Mouse (Mus musculus): ENCODE results near the gene Rbm44. TPM values are rescaled to one million over a fixed set of nuclear protein-coding genes. Genes with fewer than 3 reads are reported as not detected.

Gene Rbm44
- 2.4 TPM in 2 replicates for polyA plus RNA-seq (2014; fragmentation: Nextera tagmentation; extraction: Ambion mirVana)

DNA sequence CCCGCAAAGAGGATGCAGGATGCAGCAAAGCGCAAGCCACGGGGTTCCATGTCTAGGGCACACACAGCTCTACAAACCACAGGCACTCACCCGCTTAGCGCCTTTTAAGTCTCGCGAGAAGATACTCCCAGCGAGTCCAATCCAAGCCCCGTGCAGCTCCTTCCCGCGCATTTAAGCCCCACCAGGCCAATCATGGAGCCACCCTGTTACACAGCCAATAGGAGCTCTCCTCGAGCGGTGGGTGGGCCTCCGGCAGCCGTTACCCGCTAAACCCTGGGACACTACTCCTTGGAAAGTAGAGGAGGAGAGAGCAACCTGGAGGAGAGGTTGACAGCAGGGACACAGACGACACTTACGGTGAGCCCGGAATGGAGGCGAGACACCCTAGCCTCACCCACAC lies at the start of gene Rbm44:
Rbm44 (plus strand) TSS at position 277 of the 400 bp plus-strand sequence.
- no peaks in the 10 kb centered on the region for H3K27me3 ChIP-seq (replicated peaks; ENCODE audit: control insufficient read depth, insufficient read depth, low read length)
- H3K9ac ChIP-seq (ENCODE audit: low read depth, low read length): no peak within 1 kb of the TSS
- peak within 1 kb of the TSS; percentile 14 for H3K4me2 ChIP-seq
- H3K27ac ChIP-seq (ENCODE audit: low read depth, low read length): no peak within 1 kb of the TSS
- no peaks in the 10 kb centered on the region for H3K9me3 ChIP-seq (ENCODE audit: control insufficient read depth, low read length)
- WGBS: 62% methylated on average over 20 of the region's 20 CpGs
- H3K4me3 ChIP-seq (ENCODE audit: low read depth, low read length): peak within 1 kb of the TSS; percentile 15; the same call in 1 of the 2 replicates
- DNase-seq (ENCODE audit: low spot score) (no peak), ATAC-seq (replicated peaks; ENCODE audit: low FRiP score) (peak; percentile 80)
- H3K4me1 ChIP-seq (replicated peaks; ENCODE audit: control insufficient read depth, insufficient read depth, low read length): no peaks in the 10 kb centered on the region
- H3K36me3 ChIP-seq (ENCODE audit: control insufficient read depth, insufficient read depth, low read length): no peaks in the 10 kb centered on the region

DNA sequence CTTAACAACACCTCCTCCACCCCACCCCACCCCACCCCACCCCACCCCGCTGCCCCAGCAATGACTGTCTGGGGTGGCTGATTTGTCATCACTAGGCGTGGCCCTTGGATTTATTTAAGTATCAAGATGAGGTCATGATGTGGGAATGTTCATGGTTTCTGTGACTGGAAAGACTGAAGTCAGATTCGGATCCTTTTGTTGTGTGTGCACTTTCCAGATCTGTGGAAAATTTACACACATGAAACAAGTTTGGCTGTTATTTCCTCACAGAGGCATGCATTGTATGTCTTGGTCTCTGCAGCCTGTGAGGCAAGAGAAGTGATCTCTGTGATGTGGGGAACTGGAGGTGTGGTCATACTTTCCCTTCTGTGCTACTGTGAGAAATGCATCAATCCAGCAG lies 49.6 kb upstream of the Rbm44 start:
- ATAC-seq (replicated peaks; ENCODE audit: low FRiP score) (no peak), DNase-seq (ENCODE audit: low spot score) (no peak)
- 66% methylated on average over 3 of the region's 3 CpGs for WGBS
- H3K4me3 ChIP-seq (ENCODE audit: low read depth, low read length): no peak overlapping the region
- H3K36me3 ChIP-seq (ENCODE audit: control insufficient read depth, insufficient read depth, low read length): no peaks in the 10 kb centered on the region
- peaks cover 8% of the 10 kb centered on the region; the same call in 1 of the 2 replicates for H3K4me1 ChIP-seq (replicated peaks; ENCODE audit: control insufficient read depth, insufficient read depth, low read length)
- no peak overlapping the region for H3K4me2 ChIP-seq
- H3K27me3 ChIP-seq (replicated peaks; ENCODE audit: control insufficient read depth, insufficient read depth, low read length): no peaks in the 10 kb centered on the region
- H3K9ac ChIP-seq (ENCODE audit: low read depth, low read length): no peak overlapping the region
- no peaks in the 10 kb centered on the region for H3K9me3 ChIP-seq (ENCODE audit: control insufficient read depth, low read length)
- H3K27ac ChIP-seq (ENCODE audit: low read depth, low read length): no peak overlapping the region

DNA sequence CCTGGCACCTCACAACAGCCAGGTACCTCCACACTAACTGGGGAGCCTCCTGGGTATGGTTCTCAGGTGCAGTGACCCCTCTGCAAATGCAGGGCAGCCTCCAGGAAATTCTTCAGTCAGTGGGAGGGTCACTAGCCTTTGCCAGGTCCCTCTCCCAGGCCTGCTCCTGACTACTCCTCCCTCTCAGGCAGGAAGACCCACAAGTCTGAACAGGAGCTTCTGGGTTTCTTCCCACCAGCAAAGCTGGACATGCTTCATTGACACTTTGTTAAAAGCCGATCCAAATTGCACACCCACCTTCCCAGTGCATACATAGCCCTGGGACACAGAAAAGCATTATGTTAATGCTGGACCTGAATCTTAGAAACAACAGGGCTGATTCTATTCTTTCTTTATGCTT lies 49.0 kb upstream of the Rbm44 start:
- DNase-seq (ENCODE audit: low spot score) (no peak), ATAC-seq (replicated peaks; ENCODE audit: low FRiP score) (no peak)
- Histone ChIP-seq H3K27ac (ENCODE audit: low read depth, low read length) (no peak overlapping the region), H3K4me3 (ENCODE audit: low read depth, low read length) (no peak overlapping the region), H3K4me2 (no peak overlapping the region), H3K9ac (ENCODE audit: low read depth, low read length) (no peak overlapping the region), H3K9me3 (ENCODE audit: control insufficient read depth, low read length) (no peaks in the 10 kb centered on the region), H3K27me3 (replicated peaks; ENCODE audit: control insufficient read depth, insufficient read depth, low read length) (no peaks in the 10 kb centered on the region), H3K36me3 (ENCODE audit: control insufficient read depth, insufficient read depth, low read length) (no peaks in the 10 kb centered on the region), H3K4me1 (replicated peaks; ENCODE audit: control insufficient read depth, insufficient read depth, low read length) (peaks cover 8% of the 10 kb centered on the region; the same call in 1 of the 2 replicates)
- WGBS: 84% methylated on average over 1 of the region's 1 CpGs

DNA sequence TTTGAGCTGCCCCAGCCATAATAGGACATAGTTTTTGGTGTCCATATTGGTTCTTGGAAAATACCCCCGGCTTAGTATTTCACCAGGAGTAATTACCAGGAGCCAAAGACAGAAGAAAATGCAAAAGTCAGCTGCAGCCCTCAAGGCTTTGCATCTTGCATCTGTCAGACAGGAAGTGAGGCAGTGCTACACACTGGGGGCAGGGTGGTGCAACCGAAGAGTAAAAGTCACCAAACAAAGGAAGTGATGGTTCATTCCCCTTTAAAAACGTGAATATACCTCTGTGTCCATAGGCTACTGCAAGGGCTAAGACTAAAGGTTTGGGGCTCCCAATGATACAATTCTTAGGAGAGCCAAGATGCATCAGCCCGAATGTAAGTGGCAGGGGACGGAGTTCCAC lies 48.4 kb upstream of the Rbm44 start:
- Histone ChIP-seq H3K27ac (ENCODE audit: low read depth, low read length) (no peak overlapping the region), H3K4me3 (ENCODE audit: low read depth, low read length) (no peak overlapping the region), H3K36me3 (ENCODE audit: control insufficient read depth, insufficient read depth, low read length) (0 out of 2 replicates have a peak, but pooled peaks cover 2% of the 10 kb centered on the region), H3K4me1 (replicated peaks; ENCODE audit: control insufficient read depth, insufficient read depth, low read length) (peaks cover 8% of the 10 kb centered on the region; the same call in 1 of the 2 replicates), H3K4me2 (no peak overlapping the region), H3K9me3 (ENCODE audit: control insufficient read depth, low read length) (no peaks in the 10 kb centered on the region), H3K9ac (ENCODE audit: low read depth, low read length) (no peak overlapping the region), H3K27me3 (replicated peaks; ENCODE audit: control insufficient read depth, insufficient read depth, low read length) (no peaks in the 10 kb centered on the region)
- no peak for ATAC-seq (replicated peaks; ENCODE audit: low FRiP score)
- 66% methylated on average over 5 of the region's 5 CpGs for WGBS
- DNase-seq (ENCODE audit: low spot score): no peak

DNA sequence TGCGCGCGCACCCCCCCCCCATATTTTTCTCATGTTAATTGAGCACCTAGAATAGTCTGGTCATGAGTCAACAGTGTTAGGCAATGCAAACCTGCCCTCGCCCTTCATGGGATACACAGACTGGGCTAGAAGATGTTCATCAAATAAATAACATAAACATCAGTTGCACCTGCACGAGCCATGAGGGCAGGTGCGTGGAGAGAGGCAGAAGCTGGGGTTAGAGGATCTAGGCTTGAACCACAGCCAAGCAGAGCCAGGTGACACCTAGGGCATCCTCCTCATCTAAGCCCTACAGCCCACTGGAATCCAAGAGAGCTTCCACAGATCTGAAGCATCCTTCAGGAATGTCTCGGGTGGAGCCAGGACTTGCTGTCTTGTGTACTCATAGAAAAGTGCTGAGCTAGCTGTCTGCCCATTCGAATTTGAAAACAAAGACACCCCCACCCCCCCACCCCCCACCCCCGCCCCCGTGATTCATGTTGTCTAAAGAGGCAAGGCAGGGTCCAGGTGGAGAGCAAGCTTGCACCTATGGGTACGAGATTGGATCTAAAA lies 47.5 kb upstream of the Rbm44 start:
- peaks cover 6% of the 10 kb centered on the region; the same call in 1 of the 2 replicates for H3K4me1 ChIP-seq (replicated peaks; ENCODE audit: control insufficient read depth, insufficient read depth, low read length)
- 83% methylated on average over 11 of the region's 11 CpGs for WGBS
- no peaks in the 10 kb centered on the region for H3K27me3 ChIP-seq (replicated peaks; ENCODE audit: control insufficient read depth, insufficient read depth, low read length)
- H3K4me3 ChIP-seq (ENCODE audit: low read depth, low read length): no peak overlapping the region
- DNase-seq (ENCODE audit: low spot score) (no peak), ATAC-seq (replicated peaks; ENCODE audit: low FRiP score) (no peak)
- no peak overlapping the region for H3K27ac ChIP-seq (ENCODE audit: low read depth, low read length)
- 0 out of 2 replicates have a peak, but pooled peaks cover 2% of the 10 kb centered on the region for H3K36me3 ChIP-seq (ENCODE audit: control insufficient read depth, insufficient read depth, low read length)
- H3K9ac ChIP-seq (ENCODE audit: low read depth, low read length): no peak overlapping the region
- no peaks in the 10 kb centered on the region for H3K9me3 ChIP-seq (ENCODE audit: control insufficient read depth, low read length)
- H3K4me2 ChIP-seq: no peak overlapping the region

DNA sequence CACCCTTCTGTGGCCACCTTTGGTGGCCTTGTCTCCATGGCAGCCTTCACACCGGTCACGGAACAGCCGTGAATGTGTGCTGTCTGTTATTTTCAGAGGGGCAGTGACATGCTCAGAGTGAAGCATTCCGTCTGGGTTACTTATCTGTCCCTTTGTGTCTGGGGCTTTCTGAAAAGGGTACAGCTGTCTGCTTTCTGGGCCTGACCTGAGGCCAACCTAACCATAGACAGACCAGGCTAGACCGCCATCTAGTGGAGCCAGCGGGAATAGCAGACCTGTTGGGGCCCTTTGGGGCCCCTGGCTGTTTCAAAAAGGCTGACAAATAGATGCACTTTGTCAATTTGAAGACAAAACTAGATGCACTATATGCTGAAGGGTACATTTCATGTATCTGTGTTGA lies 46.0 kb upstream of the Rbm44 start:
- Histone ChIP-seq H3K36me3 (ENCODE audit: control insufficient read depth, insufficient read depth, low read length) (0 out of 2 replicates have a peak, but pooled peaks cover 2% of the 10 kb centered on the region), H3K4me1 (replicated peaks; ENCODE audit: control insufficient read depth, insufficient read depth, low read length) (peaks cover 6% of the 10 kb centered on the region; the same call in 1 of the 2 replicates)
- ATAC-seq (replicated peaks; ENCODE audit: low FRiP score): 0 out of 2 replicates have a peak, but pooled peaks have one; percentile 39

DNA sequence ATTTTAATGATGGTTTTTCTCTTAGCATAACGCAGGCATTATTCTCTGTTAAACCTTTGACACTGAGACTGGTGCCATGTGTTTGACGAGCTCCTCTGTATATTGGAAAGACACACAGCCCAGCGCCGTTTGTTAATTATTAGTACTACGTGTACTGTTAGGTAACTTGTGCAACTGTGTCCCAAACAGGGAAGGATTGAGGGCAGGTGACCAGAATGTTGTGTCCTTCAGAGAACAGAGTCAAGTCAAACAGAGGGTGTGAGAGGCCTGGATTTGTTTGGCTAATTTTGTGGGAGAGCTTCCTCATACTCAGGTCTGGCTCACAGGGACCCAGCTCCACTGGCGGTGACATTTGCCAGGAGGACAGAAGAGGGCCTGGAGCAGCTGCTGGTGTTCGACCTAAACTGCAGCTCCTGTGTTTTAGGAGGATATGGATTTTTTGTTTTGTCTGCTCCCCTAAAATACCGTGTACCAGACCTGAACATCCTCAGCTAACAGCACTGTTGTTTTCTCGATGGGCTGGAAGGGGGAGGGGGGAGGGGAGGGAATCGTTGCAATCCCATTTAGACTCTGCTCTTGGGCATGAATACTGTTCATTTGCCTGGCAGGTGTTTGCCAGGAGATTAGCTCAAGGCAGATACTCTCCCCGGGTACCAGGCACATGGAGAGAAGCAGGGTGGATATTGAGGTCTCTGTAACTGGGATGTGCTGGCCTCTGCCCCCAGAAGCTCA lies 43.0 kb upstream of the Rbm44 start:
- Histone ChIP-seq H3K4me1 (replicated peaks; ENCODE audit: control insufficient read depth, insufficient read depth, low read length) (no peaks in the 10 kb centered on the region; the same call in 1 of the 2 replicates), H3K36me3 (ENCODE audit: control insufficient read depth, insufficient read depth, low read length) (peaks cover 4% of the 10 kb centered on the region; the same call in 1 of the 2 replicates), H3K4me2 (no peak overlapping the region), H3K27ac (ENCODE audit: low read depth, low read length) (no peak overlapping the region), H3K27me3 (replicated peaks; ENCODE audit: control insufficient read depth, insufficient read depth, low read length) (no peaks in the 10 kb centered on the region), H3K9ac (ENCODE audit: low read depth, low read length) (no peak overlapping the region), H3K9me3 (ENCODE audit: control insufficient read depth, low read length) (no peaks in the 10 kb centered on the region), H3K4me3 (ENCODE audit: low read depth, low read length) (no peak overlapping the region)
- DNase-seq (ENCODE audit: low spot score): no peak
- 74% methylated on average over 11 of the region's 11 CpGs for WGBS
- ATAC-seq (replicated peaks; ENCODE audit: low FRiP score): no peak

More for the DNA sequence above, 46.0 kb upstream of the Rbm44 start:
- Histone ChIP-seq H3K4me3 (ENCODE audit: low read depth, low read length) (no peak overlapping the region), H3K4me2 (no peak overlapping the region), H3K27me3 (replicated peaks; ENCODE audit: control insufficient read depth, insufficient read depth, low read length) (no peaks in the 10 kb centered on the region), H3K9me3 (ENCODE audit: control insufficient read depth, low read length) (no peaks in the 10 kb centered on the region), H3K27ac (ENCODE audit: low read depth, low read length) (no peak overlapping the region), H3K9ac (ENCODE audit: low read depth, low read length) (no peak overlapping the region)
- WGBS: 18% methylated on average over 6 of the region's 6 CpGs
- peak; percentile 68 for DNase-seq (ENCODE audit: low spot score)

DNA sequence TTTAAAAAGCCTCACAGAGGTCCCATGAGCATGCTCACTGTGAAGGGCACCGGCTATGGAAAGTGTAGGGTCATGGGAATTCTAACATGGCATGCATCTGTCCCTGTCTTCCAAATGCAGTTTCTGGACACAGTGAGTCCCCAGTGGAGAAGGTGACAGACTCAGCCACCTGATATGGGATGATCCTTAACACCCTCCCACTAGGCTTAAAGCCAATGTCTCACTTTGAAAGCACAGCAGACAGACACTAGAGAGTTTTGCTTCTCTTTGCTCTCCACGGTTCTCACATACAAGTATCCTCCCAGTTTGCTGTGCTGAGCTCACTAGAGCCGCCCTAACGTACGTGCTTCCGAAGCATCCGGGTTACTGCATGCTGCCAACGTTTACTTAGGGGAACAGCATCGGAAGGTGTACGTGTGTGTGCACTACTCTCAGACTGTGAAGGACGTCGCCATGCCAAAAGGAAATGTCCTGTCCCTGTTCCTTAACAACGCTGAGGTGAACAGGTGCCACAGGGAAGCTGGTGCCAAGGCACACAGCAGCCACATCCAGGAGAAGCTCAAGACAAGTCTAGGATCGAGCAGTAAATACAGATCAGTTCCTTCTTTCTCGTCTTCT lies 41.4 kb upstream of the Rbm44 start:
- ATAC-seq (replicated peaks; ENCODE audit: low FRiP score): no peak
- no peaks in the 10 kb centered on the region; the same call in 1 of the 2 replicates for H3K4me1 ChIP-seq (replicated peaks; ENCODE audit: control insufficient read depth, insufficient read depth, low read length)
- no peak overlapping the region for H3K9ac ChIP-seq (ENCODE audit: low read depth, low read length)
- H3K27ac ChIP-seq (ENCODE audit: low read depth, low read length): no peak overlapping the region
- 91% methylated on average over 15 of the region's 15 CpGs for WGBS
- no peak for DNase-seq (ENCODE audit: low spot score)
- H3K4me2 ChIP-seq: no peak overlapping the region
- peaks cover 4% of the 10 kb centered on the region; the same call in 1 of the 2 replicates for H3K36me3 ChIP-seq (ENCODE audit: control insufficient read depth, insufficient read depth, low read length)
- H3K27me3 ChIP-seq (replicated peaks; ENCODE audit: control insufficient read depth, insufficient read depth, low read length): no peaks in the 10 kb centered on the region
- no peaks in the 10 kb centered on the region for H3K9me3 ChIP-seq (ENCODE audit: control insufficient read depth, low read length)
- no peak overlapping the region for H3K4me3 ChIP-seq (ENCODE audit: low read depth, low read length)
